Mouse (Mus musculus): Measurements from ENCODE around the gene Nat8f4.
A peak's percentile ranks its signal among the peaks of the same experiment; 100 is the strongest.
"Not testable (repeated sequence)": the region's sequence is repeated elsewhere in the genome, so short reads cannot be mapped to it uniquely, and the experiment has no call there.

The Nat8f4 gene

GRCm38 (mm10) chr6:85904642-85905061 is at the start of gene Nat8f4:
Gene Nat8f4, minus strand, starts transcription at chr6:85904884.
- DNase-seq (ENCODE audit: low spot score in 2 of 2) = peak; percentile 80 to 87

- no peak for DNase-seq (ENCODE audit: low spot score in 2 of 2)
Measured at GRCm38 (mm10) chr6:85948549-85948948, 43.9 kb upstream of the Nat8f4 start.

- DNase-seq (ENCODE audit: low spot score in 2 of 2) = no peak
Measured at GRCm38 (mm10) chr6:85942469-85942868, 37.8 kb upstream of the Nat8f4 start.

GRCm38 (mm10) chr6:85938701-85939100 is 34.0 kb upstream of the Nat8f4 start:
- no peak for DNase-seq (ENCODE audit: low spot score in 2 of 2)

GRCm38 (mm10) chr6:85936508-85937465 is 32.1 kb upstream of the Nat8f4 start:
- DNase-seq (ENCODE audit: low spot score in 2 of 2) = peak; percentile 62 to 72

GRCm38 (mm10) chr6:85935646-85936045 is 31.0 kb upstream of the Nat8f4 start:
- no peak for DNase-seq (ENCODE audit: low spot score in 2 of 2)

- no peak for DNase-seq (ENCODE audit: low spot score in 2 of 2)
Measured at GRCm38 (mm10) chr6:85934047-85934446, 29.4 kb upstream of the Nat8f4 start.

GRCm38 (mm10) chr6:85929312-85929711 is 24.6 kb upstream of the Nat8f4 start:
- no peak for DNase-seq (ENCODE audit: low spot score in 2 of 2)

GRCm38 (mm10) chr6:85927476-85928464 is 23.1 kb upstream of the Nat8f4 start:
- DNase-seq (ENCODE audit: low spot score in 2 of 2) = no peak

- DNase-seq (ENCODE audit: low spot score in 2 of 2) = no peak
Measured at GRCm38 (mm10) chr6:85926709-85927108, 22.0 kb upstream of the Nat8f4 start.

- no peak for DNase-seq (ENCODE audit: low spot score in 2 of 2)
Measured at GRCm38 (mm10) chr6:85923643-85924042, 19.0 kb upstream of the Nat8f4 start.

- DNase-seq (ENCODE audit: low spot score in 2 of 2) = no peak
Measured at GRCm38 (mm10) chr6:85919401-85919800, 14.7 kb upstream of the Nat8f4 start.

GRCm38 (mm10) chr6:85918341-85918740 is 13.7 kb upstream of the Nat8f4 start:
- not testable (repeated sequence) for DNase-seq (ENCODE audit: low spot score in 2 of 2)

DNA sequence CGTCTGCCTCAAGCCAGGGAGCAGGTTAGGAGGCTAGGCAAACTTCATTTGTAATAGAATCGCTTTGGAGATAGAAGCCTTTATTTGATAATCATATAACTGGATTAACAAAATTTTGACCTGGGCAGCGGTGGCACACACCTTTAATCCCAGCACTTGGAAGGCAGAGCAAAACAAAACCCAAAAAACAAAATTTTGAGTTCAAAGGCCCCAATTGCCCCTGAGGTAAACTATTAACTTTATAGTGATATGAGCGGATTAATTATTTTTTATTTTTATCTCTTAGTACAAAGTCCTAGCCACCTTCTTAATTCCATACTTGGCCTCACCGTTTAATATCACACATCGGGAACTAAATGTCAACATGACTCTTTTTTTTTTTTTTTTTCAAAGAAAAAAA is 11.9 kb upstream of the Nat8f4 start:
- no peak for DNase-seq (ENCODE audit: low spot score in 2 of 2)

GRCm38 (mm10) chr6:85915539-85916513 is 11.1 kb upstream of the Nat8f4 start, which contains the start of gene Nat8f1:
Gene Nat8f1, minus strand, starts transcription at chr6:85915687.
- peak; percentile 73 to 78 for DNase-seq (ENCODE audit: low spot score in 2 of 2)

DNA sequence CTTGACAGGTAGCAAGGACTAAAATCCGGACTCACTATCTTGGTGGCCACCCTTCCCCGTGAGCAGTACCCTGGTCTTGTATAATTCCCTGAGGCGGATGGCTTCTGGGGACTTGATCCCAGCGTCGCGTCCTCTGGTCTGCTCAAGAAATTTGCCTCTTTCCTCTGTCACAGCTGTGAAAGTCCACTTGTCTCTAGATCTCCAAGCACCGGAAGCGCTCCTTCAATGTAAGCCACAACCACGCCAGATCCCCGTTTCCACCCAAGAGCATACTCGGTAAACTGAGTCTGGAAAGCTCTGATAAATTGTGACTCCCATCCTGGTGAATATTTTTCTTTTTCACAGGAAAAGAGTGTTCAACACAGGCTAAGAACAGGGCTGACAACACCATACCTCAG is 10.5 kb upstream of the Nat8f4 start:
- DNase-seq (ENCODE audit: low spot score in 2 of 2) = peak in 1 of 2 experiments; percentile 14

DNA sequence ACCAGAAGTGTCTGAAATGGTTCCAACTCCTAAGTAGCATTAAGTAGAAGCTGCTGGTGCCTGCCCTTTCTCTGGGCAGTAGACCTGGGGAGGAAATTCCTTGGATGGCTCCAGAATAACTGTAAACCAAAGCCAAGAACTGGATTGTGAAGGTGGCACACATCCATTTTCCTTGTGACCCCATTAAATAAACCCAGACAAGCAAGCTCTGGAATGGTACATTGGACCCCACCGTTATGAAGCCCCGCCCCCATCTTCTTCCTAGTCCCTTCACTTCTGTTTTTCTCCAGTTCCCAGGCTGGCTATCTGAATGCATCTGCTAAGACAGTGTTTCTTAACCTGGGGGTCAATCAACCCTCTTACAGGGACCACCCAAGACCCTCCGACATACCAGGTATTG is 6.9 kb upstream of the Nat8f4 start, which contains the start of gene Tprkb:
Gene Tprkb, plus strand, starts transcription at position 279 of the 400 bp plus-strand sequence.
- DNase-seq (ENCODE audit: low spot score in 2 of 2) = no peak

GRCm38 (mm10) chr6:85909704-85910103 is 5.0 kb upstream of the Nat8f4 start:
- DNase-seq (ENCODE audit: low spot score in 2 of 2) = no peak

- DNase-seq (ENCODE audit: low spot score in 2 of 2) = no peak
Measured at GRCm38 (mm10) chr6:85908341-85908740, 3.7 kb upstream of the Nat8f4 start.

DNA sequence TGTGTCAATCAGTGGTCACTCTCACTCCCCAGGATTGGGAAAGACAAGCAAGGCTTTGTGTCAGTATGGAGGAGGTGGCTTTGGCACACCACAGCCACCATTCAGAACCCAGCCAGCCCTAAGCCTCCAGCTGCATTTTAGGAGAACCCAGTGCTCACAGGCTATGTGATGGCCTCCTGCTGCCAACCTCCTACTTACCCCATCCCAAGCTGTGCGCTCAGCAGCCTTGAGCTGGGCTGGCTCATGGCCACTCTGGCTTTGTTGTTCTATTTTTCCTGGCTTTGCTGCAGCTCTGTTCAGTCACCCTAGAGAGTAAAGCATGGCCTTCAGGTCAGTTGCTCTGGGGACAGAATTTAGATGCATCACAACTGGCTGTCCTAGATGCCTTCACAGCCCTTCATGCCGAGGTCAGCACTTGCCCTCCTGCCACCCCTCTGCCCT is 2.2 kb upstream of the Nat8f4 start:
- not testable (repeated sequence) for DNase-seq (ENCODE audit: low spot score in 2 of 2)

DNA sequence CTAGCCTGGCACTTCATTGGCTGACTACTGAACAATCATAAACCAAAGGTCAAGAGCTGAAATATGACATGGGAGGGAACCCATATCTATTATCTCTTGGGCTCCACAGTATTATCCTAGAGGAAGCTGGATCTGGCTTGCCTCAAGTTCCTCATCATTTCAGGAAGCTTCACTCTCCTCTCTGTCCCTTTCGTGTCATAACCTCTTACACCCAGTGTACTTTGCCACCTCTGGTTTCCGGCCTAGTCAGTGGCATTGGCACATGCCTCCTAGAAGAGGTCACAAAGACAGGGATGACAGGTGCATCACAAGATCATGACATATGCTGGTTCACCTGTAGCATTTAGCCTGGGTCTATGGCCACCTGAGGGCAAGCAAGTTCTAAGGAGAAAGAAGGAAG is 2.4 kb downstream of the Nat8f4 start:
- DNase-seq (ENCODE audit: low spot score in 2 of 2) = no peak

Measured in thymus, postnatal 10 days (tissue).